Mouse (Mus musculus): ENCODE measurements around the gene Palb2. TPM values are rescaled to one million over a fixed set of nuclear protein-coding genes. Genes with fewer than 3 reads are reported as not detected.

The Palb2 gene
- total and polyA plus RNA-seq, 2 experiments from 2014 or later = 2.0 to 2.6 TPM

- ATAC-seq = no peak; the same call in 1 of the 2 replicates
- Histone ChIP-seq H3K4me3 (ENCODE audit: low read length) (peak overlapping the region; percentile 100), H3K4me2 (ENCODE audit: low read depth, low read length) (peak overlapping the region; percentile 82), H3K9ac (replicated peaks; ENCODE audit: low read length) (peak overlapping the region; percentile 96), H3K27ac (peak overlapping the region; percentile 93), H3K9me3 (ENCODE audit: low read length) (no peaks in the 10 kb centered on the region), H3K4me1 (ENCODE audit: insufficient read depth, low read length) (peaks cover 11% of the 10 kb centered on the region), H3K36me3 (ENCODE audit: insufficient read depth, low read length) (peaks cover 9% of the 10 kb centered on the region), H3K27me3 (ENCODE audit: insufficient read depth, low read length) (no peaks in the 10 kb centered on the region)
- no peak for TF ChIP-seq CTCF (IDR thresholded peaks at IDR 0.05; ENCODE audit: low read depth)
- DNase-seq (ENCODE audit: low spot score) = no peak
- 18% methylated on average over 31 of the region's 31 CpGs for WGBS
These were observed 66.5 kb downstream of the Palb2 start for GRCm38 (mm10) chr7:122066102-122066944.

DNA sequence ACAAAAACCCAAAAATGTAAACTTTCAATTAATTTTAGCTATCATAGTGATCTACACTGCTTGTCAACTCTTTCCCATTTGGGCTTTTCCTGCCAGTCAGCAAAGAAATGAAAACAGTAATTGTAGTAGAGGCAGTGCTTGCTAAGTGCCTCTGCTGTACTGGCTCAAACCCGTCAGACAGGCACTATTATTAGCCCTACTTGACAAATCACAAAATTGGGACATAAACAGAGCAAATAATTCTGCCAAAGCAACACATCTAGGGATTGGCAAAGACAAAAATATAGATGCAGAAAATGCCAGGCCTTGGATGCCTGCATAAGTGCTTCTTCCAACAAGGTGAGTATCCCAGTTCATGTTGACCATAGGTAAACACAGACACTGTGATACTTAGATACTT lies 67.1 kb downstream of the Palb2 start:
- DNase-seq (ENCODE audit: low spot score) = no peak
- Histone ChIP-seq H3K36me3 (ENCODE audit: insufficient read depth, low read length) (peaks cover 8% of the 10 kb centered on the region), H3K9me3 (ENCODE audit: low read length) (no peaks in the 10 kb centered on the region), H3K4me3 (ENCODE audit: low read length) (no peak overlapping the region), H3K27me3 (ENCODE audit: insufficient read depth, low read length) (no peaks in the 10 kb centered on the region), H3K27ac (peak overlapping the region; percentile 93; the same call in 1 of the 2 replicates), H3K4me2 (ENCODE audit: low read depth, low read length) (peak overlapping the region; percentile 82), H3K9ac (replicated peaks; ENCODE audit: low read length) (0 out of 2 replicates have a peak overlapping the region, but pooled peaks have one; percentile 17), H3K4me1 (ENCODE audit: insufficient read depth, low read length) (peaks cover 11% of the 10 kb centered on the region)
- no peak for ATAC-seq
- WGBS = 71% methylated on average over 1 of the region's 1 CpGs
- no peak for TF ChIP-seq CTCF (IDR thresholded peaks at IDR 0.05; ENCODE audit: low read depth)

Other genes starting within 250 kb of the Palb2 start
- gene Cog7, start 151.3 kb downstream of the Palb2 start, total RNA-seq (2014; rRNA removed) = 38.1 and 39.0 TPM in 2 replicates
- gene Cog7, start 151.3 kb downstream of the Palb2 start, polyA plus RNA-seq (2015; fragmentation: Nextera tagmentation; extraction: Ambion mirVana) = 32.2 and 34.2 TPM in 2 replicates
- 24.3 and 37.5 TPM in 2 replicates for gene Gga2, start 111.8 kb downstream of the Palb2 start, total RNA-seq (2014; rRNA removed)
- gene Gga2, start 111.8 kb downstream of the Palb2 start, polyA plus RNA-seq (2015; fragmentation: Nextera tagmentation; extraction: Ambion mirVana) = 21.4 and 21.5 TPM in 2 replicates
- gene Ubfd1, start 65.8 kb downstream of the Palb2 start, total RNA-seq (2014; rRNA removed) = 127 and 130 TPM in 2 replicates
- 59.0 and 60.7 TPM in 2 replicates for gene Ubfd1, start 65.8 kb downstream of the Palb2 start, polyA plus RNA-seq (2015; fragmentation: Nextera tagmentation; extraction: Ambion mirVana)
- 14.5 and 22.0 TPM in 2 replicates for gene Ears2, start 65.7 kb downstream of the Palb2 start, total RNA-seq (2014; rRNA removed)
- gene Ears2, start 65.7 kb downstream of the Palb2 start, polyA plus RNA-seq (2015; fragmentation: Nextera tagmentation; extraction: Ambion mirVana) = 7.9 and 8.4 TPM in 2 replicates
- gene Ndufab1, start 31.1 kb downstream of the Palb2 start, total RNA-seq (2014; rRNA removed) = 41.4 and 67.2 TPM in 2 replicates
- 815 and 826 TPM in 2 replicates for gene Ndufab1, start 31.1 kb downstream of the Palb2 start, polyA plus RNA-seq (2015; fragmentation: Nextera tagmentation; extraction: Ambion mirVana)
- 96.1 and 117 TPM in 2 replicates for gene Dctn5, start 56 bp upstream of the Palb2 start, total RNA-seq (2014; rRNA removed)
- gene Dctn5, start 56 bp upstream of the Palb2 start, polyA plus RNA-seq (2015; fragmentation: Nextera tagmentation; extraction: Ambion mirVana) = 143 and 154 TPM in 2 replicates
- gene Plk1, start 26.5 kb upstream of the Palb2 start, total RNA-seq (2014; rRNA removed) = 12.0 and 15.6 TPM in 2 replicates
- 15.1 and 18.5 TPM in 2 replicates for gene Plk1, start 26.5 kb upstream of the Palb2 start, polyA plus RNA-seq (2015; fragmentation: Nextera tagmentation; extraction: Ambion mirVana)
- gene Ern2, start 53.2 kb upstream of the Palb2 start, total RNA-seq (2014; rRNA removed) = 1.6 and 2.0 TPM in 2 replicates
- gene Ern2, start 53.2 kb upstream of the Palb2 start, polyA plus RNA-seq (2015; fragmentation: Nextera tagmentation; extraction: Ambion mirVana) = 1.4 TPM in 2 replicates
- gene Chp2, start 86.5 kb upstream of the Palb2 start, total RNA-seq (2014; rRNA removed) = 0.78 and 1.0 TPM in 2 replicates
- gene Chp2, start 86.5 kb upstream of the Palb2 start, polyA plus RNA-seq (2015; fragmentation: Nextera tagmentation; extraction: Ambion mirVana) = 1.3 and 1.4 TPM in 2 replicates
- 255 and 261 TPM in 2 replicates for gene Prkcb, start 155.8 kb upstream of the Palb2 start, total RNA-seq (2014; rRNA removed)
- gene Prkcb, start 155.8 kb upstream of the Palb2 start, polyA plus RNA-seq (2015; fragmentation: Nextera tagmentation; extraction: Ambion mirVana) = 187 and 200 TPM in 2 replicates

All from hindbrain, postnatal 0 days (tissue).